Mouse (Mus musculus) central nervous system, embryonic 14 days (tissue): ENCODE measurements around the gene Ptpn7. TPM values are rescaled to one million over a fixed set of nuclear protein-coding genes. Genes with fewer than 3 reads are reported as not detected.

ENCODE experiments used
- polyA plus RNA-seq: library from polyadenylated mRNA; depleted of rRNA; stranded (reverse); fragments of >200 nt; gene quantifications from 2 replicates; pipeline ENCODE4 v1.2.3, GENCODE M21; 2012; rRNA removed

Gene Ptpn7
- 0.70 and 1.0 TPM in 2 replicates for polyA plus RNA-seq

DNA sequence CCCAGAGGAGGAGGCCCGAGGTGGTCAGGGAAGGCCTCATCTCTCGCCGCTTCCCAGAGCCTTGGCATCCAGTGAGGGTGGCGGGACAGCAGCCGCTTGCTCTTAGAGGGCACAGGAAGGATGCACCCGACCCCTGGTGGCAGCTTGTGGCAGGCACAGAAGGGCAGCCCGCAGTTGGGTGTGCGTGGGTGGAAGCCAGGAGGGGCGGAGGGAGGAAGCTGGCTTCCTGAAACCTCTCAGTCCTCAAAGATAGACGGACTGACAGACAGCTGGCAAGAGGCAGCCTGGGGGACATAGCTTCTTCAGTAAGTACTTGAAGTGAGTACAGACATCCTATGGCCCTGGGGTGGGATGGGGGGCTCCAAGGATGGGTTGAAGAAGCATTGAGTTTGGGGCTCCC is at the start of gene Ptpn7:
Gene Ptpn7 (plus strand): TSS at position 228 of the 400 bp plus-strand sequence.

GRCm38 (mm10) chr1:135105124-135105523 is 27.4 kb upstream of the Ptpn7 start, which contains the start of gene Lgr6:
Lgr6 (minus strand) TSS chr1:135105276.

GRCm38 (mm10) chr1:135146077-135146945 is 13.8 kb downstream of the Ptpn7 start, which contains the start of gene Arl8a:
Arl8a (plus strand) TSS chr1:135146824.

GRCm38 (mm10) chr1:135167435-135167834 is 34.9 kb downstream of the Ptpn7 start, which contains the start of gene Gpr37l1:
Gpr37l1 (minus strand) TSS chr1:135167681.

Other genes with a start within 250 kb of the Ptpn7 start
- 11.4 and 12.9 TPM in 2 replicates for gene Ppp1r12b, start 176.8 kb upstream of the Ptpn7 start, polyA plus RNA-seq
- gene Ube2t, start 170.1 kb upstream of the Ptpn7 start, polyA plus RNA-seq: 17.0 and 22.2 TPM in 2 replicates
- 0.33 and 0.80 TPM in 2 replicates for gene Lgr6, start 27.4 kb upstream of the Ptpn7 start, polyA plus RNA-seq
- 291 and 295 TPM in 2 replicates for gene Arl8a, start 14.1 kb downstream of the Ptpn7 start, polyA plus RNA-seq
- gene Gpr37l1, start 35.0 kb downstream of the Ptpn7 start, polyA plus RNA-seq: 0.22 and 0.25 TPM in 2 replicates
- 0.12 and 0.68 TPM in 2 replicates for gene Elf3, start 125.9 kb downstream of the Ptpn7 start, polyA plus RNA-seq
- 53.2 and 53.8 TPM in 2 replicates for gene Rnpep, start 151.4 kb downstream of the Ptpn7 start, polyA plus RNA-seq
- 39.1 and 42.6 TPM in 2 replicates for gene Timm17a, start 181.1 kb downstream of the Ptpn7 start, polyA plus RNA-seq
- gene Lmod1, start 192.1 kb downstream of the Ptpn7 start, polyA plus RNA-seq: 0.18 and 0.46 TPM in 2 replicates
- gene Shisa4, start 242.5 kb downstream of the Ptpn7 start, polyA plus RNA-seq: 47.9 and 48.8 TPM in 2 replicates